Mouse (Mus musculus): ENCODE measurements around the gene Sesn2. TPM values are rescaled to one million over a fixed set of nuclear protein-coding genes. Genes with fewer than 3 reads are reported as not detected.

Sesn2 gene
- total RNA-seq, 2 experiments from 2014 or later, result 9.2 to 12.3 TPM

GRCm38 (mm10) chr4:132444516-132444915, 65.8 kb downstream of the Sesn2 start:
- intact Hi-C loops (cut with DNase I), result no loop called here
- no peak for DNase-seq (ENCODE audit: low spot score in 2 of 2)

Other genes with a start within 250 kb of the Sesn2 start
- gene Gmeb1, start 248.9 kb downstream of the Sesn2 start, total RNA-seq (2021), result 10 to 100 TPM; 20.7 to 25.2 TPM
- 10 to 100 TPM; 19.0 to 25.2 TPM for gene Taf12, start 236.1 kb downstream of the Sesn2 start, total RNA-seq (2021)
- 1 to 10 TPM; 1.5 to 2.8 TPM for gene Rab42, start 207.1 kb downstream of the Sesn2 start, total RNA-seq (2021)
- gene Trnau1ap, start 181.0 kb downstream of the Sesn2 start, total RNA-seq (2021), result 10 to 100 TPM; 21.5 to 24.8 TPM
- 10 to 100 TPM in 1 of 2 experiments, 1 to 10 TPM in 1; 9.7 to 12.3 TPM for gene Rcc1, start 156.9 kb downstream of the Sesn2 start, total RNA-seq (2021)
- gene Phactr4, start 88.0 kb downstream of the Sesn2 start, total RNA-seq (2021), result 10 to 100 TPM; 12.7 to 13.4 TPM
- 1 to 10 TPM; 8.8 to 9.6 TPM for gene Med18, start 46.6 kb downstream of the Sesn2 start, total RNA-seq (2021)
- 100 to 1,000 TPM; 457 to 501 TPM for gene Atpif1, start 23.2 kb upstream of the Sesn2 start, total RNA-seq (2021)
- 100 to 1,000 TPM in 1 of 2 experiments, 10 to 100 TPM in 1; 88.6 to 101 TPM for gene Dnajc8, start 25.0 kb upstream of the Sesn2 start, total RNA-seq (2021)
- gene Ptafr, start 53.6 kb upstream of the Sesn2 start, total RNA-seq (2021), result 1 to 10 TPM; 1.1 to 1.8 TPM
- 10 to 100 TPM; 27.4 to 30.4 TPM for gene Eya3, start 128.5 kb upstream of the Sesn2 start, total RNA-seq (2021)
- 1 to 10 TPM; 2.7 to 3.6 TPM for gene Xkr8, start 222.0 kb upstream of the Sesn2 start, total RNA-seq (2021)
- 1 to 10 TPM; 2.5 to 5.0 TPM for gene Smpdl3b, start 246.8 kb upstream of the Sesn2 start, total RNA-seq (2021)